Mouse (Mus musculus) stomach, postnatal 0 days (tissue): ENCODE data around the gene Nom1.

Experiments used
- CTCF ChIP-seq: IDR thresholded peaks from 2 replicates; pipeline ENCODE4 v1.5.1; 2016; ENCODE audit warnings: antibody characterized with exemption, low read depth, mild to moderate bottlenecking, moderate library complexity
- EP300 ChIP-seq: optimal IDR thresholded peaks from 2 replicates; pipeline ENCODE3; 2016; ENCODE audit warnings: antibody characterized with exemption

DNA sequence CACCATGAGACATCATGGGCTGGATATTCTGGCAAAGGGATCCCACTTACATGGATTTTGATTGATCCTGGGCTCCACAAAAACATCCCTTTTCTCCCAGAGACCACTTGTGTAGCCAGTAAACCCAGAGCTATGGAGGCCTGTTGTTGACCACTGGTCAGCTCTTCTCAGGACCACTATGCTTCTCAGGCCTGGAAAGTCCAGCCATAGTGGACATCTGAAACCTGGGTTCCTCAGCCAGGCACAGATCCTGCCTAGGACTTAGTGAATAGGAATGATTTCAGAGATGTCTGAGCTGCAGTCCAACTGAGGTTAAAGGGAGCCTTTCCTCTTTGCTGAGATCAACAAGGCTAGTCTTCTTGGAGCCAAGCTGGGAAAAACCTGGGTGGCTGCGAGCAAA, 41.6 kb downstream of the Nom1 start:
- TF ChIP-seq CTCF: no peak
- TF ChIP-seq EP300: no peak
